Mouse (Mus musculus): ENCODE measurements around the gene Phip.

Phip gene

DNA sequence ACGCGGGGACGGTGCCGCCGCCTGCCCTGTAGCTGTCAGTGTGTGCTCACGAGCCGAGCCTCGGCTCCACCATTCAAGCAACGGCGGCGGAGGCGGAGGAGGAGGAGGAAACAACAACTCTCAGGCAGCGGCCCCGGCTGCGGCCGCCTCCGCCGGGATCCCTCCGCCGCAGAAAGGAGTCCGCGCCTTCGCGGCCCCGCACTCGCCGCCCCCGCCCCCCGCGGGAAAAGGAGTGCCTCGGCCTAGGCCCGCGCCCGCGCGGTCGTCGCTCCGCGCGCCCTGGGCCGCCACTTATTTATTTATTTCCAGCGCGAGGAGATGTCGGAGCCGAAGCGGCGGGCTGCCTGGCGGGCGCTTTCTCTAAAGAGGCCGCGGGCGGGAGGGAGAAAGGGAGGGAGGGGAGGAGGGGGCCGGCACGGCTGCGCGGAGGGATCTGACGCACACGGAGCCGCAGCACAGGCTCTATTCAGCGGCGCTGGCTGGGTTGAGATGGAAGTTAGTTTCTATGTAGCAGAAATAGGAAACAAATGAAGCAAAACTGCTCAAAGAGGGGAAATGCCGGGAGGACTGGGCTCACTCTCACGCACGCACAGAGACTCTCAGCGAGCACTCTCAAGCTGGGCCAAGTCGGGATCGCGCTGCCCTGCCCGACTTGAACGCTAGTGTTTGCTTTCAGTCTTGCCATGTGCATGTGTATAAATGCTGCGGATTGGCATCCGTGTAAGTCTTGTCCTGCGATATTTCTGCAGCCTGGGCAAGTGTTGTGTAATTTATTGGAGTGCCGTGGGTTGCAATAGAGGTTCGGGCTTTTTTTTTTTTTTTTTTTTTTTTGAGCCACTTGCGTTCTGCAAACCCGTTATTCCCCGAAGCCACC, at the start of gene Phip:
Gene Phip, minus strand, starts transcription at position 175 of the 874 bp plus-strand sequence.
- peak; percentile 93 for DNase-seq

DNA sequence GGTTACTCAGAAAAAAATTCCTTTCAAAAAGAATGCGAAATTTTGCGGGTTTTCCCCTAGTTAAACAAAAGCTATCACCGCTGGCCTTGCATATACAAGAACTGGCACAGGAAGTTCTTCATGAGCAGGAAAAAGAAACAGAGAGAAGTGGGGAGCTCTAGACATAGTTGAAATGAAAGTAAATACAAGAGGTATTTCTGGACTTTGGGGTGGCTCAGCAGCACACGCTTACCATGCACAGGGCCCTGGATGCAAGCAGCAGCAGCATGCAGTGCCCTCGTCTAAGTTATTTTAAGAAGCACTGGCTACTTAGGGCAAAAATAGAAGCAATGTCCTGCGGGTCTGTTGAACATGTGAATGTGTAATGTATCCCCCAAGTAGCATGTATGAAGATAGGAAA, 48.4 kb upstream of the Phip start:
- DNase-seq: no peak

DNA sequence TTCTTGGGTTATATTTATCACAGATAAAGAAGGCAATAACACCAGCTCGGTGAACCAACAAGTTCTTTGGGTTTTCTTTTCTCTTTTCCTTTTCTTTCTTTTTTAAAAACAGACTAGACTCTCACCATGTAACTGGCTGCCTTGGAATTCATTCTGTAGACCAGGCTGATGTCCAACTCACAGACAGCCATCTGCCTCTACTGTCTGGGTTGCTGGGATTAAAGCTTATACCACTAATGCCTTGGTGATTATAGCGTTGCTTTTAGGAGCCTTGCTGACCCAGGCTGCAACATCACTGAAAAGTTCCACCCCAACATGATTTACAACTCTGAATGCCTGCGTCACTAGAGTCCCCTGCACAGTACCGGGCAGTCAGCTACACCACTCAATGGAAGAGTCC, 39.2 kb upstream of the Phip start:
- no peak for DNase-seq

DNA sequence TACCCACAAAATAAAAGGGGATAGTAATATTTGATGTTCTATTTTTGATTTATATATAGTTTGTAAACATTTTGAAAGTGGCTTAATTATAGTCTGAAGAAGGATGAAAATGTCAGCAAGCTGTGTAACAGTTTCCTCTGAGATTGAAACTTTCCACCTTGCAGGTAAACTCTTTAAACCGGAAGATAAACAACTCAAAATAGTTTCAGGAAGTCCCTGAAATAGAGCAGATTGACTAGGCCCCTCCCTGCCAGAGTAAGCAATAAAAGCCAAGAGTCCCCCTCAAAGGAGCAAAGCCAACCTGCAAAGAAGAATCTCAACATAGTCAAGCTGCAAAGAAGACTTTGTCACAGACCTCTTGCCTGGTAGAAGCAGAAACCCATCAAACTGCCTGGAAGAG, 33.0 kb upstream of the Phip start:
- no peak for DNase-seq

DNA sequence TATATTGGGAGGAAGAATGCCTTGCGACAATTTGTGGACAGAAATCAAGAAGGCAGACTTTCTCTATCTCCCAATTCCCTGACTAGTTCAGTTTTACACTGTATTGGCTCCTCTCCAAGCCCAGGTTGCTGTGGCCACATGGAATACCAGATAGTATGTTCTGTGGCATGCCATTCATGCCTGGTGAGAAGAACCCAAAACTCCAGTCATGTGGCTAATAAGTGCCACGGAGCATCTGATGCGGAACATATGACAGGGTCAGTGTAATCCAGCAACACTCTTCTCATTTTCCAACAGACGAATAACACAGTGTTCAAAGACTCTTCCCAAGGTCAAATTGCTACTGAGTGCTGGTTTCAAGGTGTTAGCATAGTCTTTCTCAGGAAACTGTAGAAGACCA, 26.0 kb upstream of the Phip start:
- no peak for DNase-seq

DNA sequence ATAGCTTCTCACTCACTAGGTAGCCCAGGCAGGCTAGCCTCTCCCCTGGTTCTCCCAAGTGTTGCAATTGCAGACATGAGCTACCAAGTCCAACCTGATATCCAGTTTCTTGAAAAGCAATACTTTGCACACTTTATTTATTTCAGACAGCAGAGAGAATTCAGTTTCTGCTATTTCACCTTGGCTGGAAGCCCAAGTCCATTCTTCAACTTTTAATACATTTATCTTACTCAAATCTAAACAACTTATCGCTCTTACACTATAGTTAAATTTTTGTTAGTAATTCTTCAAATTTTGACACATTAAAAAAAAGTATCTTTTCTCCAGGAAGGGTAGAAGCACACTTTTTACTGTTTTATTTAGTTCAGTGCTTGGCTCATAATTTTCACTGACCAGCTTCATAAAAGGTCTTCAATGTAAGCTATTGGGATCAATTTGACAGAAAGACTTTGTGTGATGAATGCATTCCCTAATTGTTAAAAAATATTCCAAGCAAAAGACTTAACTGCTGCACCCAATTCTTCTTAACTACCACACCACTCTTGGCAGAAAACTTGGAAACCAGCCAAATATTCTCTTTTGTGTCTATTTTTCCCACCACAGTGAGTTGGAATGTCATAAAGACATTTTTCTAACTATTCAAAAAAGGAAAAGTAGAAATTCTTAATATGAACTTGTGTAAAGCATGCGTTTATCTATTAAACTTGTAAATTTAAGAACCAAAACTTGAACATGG, 22.6 kb upstream of the Phip start:
- DNase-seq: no peak

DNA sequence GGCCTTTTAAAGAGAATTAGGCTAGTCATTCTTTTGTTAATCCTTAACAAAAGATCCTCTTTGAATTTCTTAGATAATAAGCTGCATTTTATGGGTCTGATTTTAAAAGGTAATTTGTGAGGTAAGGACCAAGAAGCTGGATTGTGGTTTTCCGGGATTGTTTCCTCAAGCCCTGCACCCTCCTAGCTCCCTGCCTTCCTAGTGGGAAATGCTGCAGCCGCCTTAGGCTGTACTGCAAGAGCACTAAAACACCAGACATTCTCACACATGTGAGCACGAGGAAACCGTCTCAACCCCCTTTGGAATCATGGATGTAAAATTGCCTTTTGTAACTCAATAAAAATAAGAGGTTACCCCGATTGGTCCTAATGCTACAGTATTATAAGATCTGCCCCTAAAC, 1.6 kb upstream of the Phip start:
- DNase-seq: peak; percentile 8

DNA sequence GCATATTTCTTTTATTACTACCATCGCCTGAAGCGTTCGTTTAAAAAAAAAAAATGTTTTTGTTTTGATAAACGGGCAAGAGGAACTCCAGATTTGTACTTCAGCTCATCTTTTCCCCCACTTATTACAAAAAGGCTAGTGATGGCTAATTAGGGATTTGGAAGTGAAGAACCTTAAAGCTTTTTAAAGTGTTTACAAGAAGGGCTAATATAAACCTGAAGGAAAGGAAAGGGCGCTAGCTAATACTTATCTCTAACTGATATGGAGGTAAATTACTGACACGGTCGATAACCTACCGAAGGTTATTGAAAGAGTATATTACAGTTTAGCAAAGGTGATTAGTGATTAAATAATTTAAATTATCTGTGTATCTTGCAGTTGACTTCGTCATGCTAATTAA, 903 bp upstream of the Phip start:
- no peak for DNase-seq

DNA sequence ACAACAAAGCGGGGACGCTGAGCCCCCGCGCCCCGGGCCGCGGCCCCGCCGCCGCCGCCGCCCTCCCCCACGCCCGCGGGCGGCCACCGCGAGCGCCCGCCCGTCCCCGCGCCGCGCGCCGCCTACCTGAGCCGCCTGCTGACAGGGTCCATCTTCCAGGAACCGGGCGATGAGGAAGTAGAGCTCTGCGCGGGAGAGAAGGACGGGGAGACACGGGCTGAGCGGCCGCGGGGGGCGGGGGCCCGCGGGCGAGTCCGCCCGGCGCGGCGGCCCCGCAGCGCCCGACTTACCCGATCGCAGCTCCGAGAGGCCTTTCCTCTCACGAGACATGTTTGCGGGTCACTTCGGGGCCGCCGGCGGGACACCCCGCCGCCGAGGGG, 364 bp downstream of the Phip start:
- DNase-seq: no peak

DNA sequence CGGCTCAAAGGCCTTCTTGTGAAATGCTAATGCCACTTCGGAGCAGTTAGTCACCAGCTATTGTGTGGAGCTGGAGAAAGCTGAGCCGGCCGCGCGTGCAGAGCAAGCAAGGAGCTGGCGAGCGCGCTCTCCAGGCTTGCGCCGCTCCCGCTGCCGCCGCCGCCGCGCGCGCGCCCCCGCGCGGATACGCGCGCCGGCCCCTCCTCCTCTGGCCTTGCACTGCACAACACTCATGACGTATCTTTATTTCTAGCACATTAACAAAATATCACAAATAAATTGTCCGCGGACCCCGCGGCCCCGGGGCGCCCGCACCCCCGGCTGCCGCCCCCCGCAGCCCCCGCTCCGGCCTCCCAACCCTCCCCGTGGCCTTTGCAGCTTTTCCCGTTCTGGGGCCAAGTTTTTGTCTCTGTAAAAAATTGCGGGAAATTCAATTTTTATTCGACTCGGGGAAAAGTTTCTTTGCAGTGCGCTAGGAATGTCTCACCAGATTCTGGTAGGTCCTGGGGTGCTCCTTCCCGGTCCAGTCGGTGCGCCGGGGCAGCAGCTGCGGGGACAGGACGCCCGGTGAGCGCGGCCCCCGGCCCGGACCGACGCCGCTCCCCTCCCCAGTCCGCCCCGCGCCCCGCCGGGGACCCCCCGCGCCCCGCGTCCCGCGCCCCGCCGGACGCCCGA, 992 bp downstream of the Phip start:
- peak; percentile 87 for DNase-seq

DNA sequence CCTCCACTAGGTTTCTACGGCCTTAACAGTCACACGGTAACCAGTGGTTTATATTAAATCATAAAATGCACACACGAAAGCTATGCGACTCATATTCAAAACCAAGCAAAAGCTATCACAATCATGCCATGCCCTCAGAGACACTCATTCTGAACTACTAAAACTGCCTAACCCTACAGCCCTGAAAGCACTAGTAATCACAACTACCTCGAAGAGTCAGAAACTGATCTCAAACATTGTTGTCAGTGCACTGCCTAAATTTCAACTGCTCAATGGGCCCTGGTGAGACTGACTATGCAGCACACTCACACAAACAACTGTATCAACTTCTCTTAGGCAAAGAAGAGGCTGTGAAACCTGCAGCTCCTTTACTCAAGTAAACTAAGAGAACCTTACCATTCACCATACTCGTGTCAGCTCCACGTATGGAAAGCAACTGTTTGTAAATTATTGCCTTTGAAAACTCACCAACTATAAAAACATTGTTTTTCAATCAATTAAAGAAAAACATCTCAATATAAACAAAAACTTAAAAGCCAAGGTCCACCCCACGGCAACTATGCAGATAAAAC, 1.9 kb downstream of the Phip start:
- DNase-seq: no peak

DNA sequence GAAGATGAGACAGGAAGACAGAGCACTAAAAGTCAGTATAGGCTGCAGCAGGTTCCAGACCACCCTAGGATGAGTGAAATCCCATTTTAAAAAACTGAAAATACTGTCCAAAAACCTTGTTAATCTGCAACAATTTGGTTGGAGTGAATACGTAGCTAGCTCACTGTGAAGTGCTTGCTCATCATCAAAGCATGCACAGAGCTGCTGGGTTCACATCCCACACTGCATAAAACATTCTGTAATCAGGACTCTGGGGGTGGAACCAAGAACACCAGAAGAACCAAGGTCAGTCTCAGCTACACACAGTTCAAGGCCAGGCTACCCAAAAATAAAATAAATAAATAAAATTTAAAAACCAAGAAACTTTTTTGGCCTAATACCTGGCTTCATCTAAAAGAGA, 3.9 kb downstream of the Phip start:
- no peak for DNase-seq

DNA sequence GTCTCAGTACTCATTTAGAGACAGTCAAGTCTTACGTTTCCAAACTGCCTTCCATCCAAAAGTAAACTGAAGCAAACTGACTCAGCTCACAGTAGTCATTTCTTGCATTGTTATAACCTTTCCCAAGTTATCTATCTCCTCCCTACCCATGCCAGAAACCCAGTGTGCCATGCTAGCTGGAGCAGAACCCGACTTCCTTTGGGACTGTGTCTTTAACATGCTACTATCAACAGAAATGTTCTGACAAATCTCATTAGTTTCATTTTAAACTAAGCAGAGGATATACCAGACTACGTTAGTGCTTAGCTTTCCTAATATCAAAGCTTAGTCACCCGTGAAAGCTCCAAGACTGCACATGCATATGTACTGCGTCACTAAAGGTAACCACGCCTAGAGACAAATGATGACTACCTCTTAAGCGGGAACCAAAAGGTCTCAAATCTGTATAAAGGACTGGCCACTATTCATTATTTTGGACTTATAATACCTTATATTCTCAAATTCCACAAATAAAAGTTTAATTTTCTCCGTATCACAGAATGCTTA, 8.2 kb downstream of the Phip start:
- DNase-seq: no peak

DNA sequence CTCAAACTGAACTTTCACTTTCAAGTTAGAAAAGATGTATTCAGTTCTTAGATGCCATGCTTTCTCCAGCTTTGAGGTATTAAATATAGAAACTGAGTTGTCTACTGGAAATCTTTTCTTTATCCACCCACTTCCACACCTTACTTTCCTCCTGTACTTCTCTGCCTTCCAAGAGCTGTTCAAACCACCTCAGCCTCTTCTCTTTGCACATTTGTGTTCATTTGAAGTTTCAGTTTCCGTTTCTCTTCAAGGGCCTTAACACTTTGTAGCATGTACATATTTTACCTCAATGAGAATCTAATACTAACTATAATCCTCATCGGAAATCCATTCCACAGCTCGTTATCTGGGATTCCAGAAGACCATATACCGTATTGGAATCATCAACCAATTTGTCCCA, 11.3 kb downstream of the Phip start:
- no peak for DNase-seq

DNA sequence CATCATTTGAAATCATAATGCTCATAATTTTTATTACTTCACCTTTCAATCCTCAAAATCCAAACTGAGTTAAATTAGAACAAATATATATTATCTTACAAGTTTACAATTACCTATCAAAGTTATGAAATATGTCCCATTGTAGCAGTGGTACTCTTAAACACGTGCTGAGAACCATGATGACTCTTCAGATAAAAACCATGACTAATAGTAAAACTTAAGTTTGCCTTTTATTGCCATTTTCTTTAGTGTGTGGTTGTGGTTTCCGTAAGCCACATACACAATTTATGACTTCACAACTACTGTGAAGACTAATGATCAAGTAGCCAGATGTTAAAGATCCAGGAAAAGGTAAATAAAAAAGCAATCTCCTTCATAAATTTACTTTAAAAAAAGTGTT, 14.0 kb downstream of the Phip start:
- DNase-seq: no peak

DNA sequence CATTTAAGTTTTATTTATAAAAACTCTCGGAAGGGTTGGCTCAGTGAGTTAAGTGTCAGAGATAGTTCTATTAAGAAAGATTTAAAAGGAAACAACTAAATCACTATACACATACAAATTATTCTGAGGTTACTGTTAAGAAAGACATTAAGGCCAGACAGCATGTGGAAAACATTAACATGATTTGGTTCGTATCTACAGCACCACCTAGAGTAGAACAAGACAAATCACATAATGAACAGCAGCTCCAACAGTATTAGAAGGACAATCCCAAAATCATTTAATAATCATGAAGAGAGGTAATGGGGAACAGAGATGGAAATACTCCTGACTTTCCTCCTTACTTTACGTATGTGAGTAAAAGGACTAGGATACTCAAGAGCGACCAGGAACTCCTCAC, 20.0 kb downstream of the Phip start:
- no peak for DNase-seq

DNA sequence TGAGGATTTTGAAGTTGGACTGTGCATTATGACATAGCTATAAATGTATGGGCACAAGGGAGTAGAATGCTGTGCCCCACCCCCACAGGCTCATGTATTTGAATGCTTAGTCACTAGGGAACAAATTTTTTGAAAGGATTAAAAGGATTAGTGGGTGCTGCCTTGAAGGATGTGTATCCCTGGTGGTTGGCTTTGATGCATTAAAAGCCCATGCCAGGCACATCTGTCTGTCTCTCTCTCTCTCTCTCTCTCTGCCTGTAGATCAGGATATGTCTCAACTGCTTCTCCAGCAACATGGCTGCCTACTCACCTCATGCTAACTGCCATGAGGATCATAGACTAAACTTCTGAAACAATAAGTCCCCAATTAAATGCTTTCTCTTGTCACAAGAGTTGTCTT, 23.0 kb downstream of the Phip start:
- no peak for DNase-seq

DNA sequence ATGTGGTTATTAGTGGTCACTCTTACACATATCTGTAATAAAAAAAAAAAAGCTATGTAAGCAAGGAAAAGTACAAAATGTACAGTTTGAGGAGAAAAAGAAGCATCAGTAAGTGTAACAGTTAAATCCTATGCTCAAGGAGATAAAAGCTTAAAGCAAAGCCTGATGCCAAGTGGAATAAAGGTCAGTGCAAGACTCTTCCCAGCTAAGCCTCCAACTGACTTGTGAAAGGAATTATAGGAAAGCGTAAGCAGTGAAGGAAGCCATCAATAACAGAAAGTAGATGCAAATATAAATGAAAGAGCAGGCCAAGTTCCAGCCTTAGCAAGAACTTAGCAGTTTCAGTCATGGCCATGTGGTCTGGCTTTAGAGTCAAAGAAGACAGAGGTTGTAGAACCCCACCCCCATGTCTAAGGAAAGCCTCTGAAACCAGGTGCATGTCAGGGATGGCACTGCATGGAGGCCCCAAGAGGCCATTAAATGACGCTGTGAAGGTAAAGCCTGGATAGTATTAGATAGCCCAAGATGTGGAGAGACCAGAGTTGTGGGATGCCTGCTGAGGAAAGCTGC, 23.8 kb downstream of the Phip start:
- no peak for DNase-seq

DNA sequence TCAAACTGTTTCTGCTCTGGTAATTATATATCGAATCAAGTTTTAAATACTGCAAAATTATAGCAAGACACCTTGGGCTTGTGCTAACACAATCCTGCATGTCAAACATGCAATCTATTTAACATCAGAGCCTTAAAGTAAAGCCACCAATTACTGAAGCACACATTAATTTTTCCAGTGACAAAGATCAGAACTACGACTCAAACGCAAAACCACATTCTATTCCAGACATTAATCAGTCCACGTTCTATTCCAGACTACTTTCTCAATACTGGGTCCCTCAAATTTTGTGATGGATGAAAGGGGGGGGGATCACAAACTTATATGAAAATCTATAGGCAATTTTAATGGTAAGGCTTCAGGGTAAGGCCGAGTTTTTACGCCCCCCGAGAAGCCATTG, 68.1 kb downstream of the Phip start:
- DNase-seq: no peak

DNA sequence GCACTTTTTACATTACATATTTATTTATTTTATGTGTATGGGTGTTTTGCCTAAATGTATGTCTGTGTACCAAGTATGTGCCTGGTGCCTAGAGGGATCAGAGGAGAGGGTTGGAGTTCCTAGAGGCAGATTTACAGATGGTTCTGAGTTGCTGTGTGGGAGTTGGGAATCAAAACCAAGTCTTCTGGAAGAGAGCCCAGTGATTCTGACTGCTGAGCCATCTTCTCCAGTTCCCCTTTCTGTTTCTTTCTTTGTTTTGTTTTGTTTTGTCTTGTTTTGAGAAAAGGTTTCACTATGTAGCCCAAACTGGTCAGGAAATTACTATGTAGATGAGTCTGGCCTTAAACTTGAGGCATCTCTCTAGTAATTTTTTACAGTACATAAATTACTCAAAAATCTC, 86.7 kb downstream of the Phip start:
- no peak for DNase-seq

DNA sequence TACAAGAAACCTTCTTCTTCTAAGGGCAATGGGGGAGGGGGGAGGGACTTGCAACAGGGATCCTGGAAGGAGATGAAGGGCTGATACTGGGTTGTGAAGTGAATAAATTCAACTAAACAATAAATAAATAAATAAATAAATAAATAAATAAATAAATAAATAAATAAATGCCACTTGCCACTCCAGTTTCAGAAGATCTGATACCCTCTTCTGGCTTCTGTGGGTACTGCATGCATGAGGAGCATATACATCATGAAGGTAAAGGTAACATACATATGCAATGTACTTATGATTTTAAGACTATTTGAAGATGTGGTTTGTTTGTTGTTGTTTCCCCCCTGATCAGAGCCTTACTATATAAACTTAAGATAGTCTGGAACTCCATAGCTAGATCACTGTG, 91.1 kb downstream of the Phip start:
- no peak for DNase-seq

DNA sequence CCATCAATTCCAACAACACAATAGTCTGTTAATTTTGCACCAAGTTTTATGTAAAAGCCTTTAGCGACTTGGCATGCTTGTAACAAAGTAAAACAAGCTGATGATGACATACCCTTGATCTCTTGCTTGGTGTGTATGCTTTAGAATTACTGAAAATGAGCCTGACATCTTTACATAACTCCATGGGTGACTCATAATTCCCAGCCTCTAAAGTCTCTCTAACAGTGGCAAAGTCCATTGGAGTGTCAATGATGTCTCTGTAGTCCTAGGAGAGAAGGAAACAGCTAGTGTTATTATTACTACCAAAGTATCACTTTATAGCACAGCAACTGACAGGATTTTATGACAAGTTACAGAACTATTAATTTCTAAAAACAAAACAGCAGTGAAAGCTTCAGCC, 98.2 kb downstream of the Phip start:
- no peak for DNase-seq

DNA sequence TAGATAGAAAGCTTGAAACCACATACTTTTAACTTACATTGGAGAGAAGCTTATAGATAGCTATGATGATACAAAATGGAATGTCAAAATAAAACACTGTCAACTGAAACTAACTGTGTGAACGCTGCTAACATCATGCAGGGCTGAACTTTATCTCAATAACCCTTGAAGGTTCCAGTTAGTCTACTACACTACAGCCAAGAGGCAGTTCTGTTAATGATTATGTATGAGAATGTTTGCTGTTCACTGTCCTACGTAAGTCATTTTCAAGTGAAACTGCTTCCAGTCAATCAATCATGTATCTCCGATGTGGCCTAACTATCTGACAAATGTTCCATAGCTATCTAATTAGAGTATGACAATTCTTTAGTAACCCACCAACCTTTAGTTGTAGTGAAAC, 107.6 kb downstream of the Phip start:
- no peak for DNase-seq
